Mouse (Mus musculus): ENCODE results near the gene Crym.

Crym gene

DNA sequence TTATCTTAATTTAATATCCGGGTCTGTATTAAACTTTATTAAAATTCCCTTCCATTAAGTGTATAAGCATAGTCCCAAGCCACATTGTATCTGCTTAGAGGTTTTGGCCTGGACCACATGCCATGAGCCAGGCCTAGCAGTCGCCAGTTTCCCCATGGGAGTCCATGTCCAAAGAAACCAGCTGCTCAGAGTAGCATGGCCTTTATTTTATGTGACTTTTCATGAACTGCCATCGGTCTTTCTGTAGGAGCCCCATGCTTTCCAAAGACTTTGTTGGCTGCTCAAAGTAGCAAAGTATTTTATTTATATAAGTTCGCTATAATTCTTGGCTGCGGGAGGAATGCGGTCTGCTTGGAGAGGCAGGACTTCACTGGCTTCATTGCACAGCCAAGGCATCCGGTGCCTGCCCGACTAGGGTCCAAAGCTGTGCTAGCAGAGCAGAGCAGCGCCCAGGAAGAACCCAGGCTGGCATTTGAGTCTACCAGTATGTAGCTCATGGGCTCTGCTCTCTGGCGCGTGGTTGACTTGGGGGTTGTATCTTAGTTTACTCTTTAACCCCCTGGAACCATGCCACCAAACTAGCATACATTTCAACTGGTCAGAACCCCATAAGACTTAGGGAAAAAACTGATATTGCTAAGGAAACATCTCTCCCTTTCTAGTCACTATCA, 38.2 kb downstream of the Crym start:
- no peak for DNase-seq (ENCODE audit: low read depth, low spot score)

DNA sequence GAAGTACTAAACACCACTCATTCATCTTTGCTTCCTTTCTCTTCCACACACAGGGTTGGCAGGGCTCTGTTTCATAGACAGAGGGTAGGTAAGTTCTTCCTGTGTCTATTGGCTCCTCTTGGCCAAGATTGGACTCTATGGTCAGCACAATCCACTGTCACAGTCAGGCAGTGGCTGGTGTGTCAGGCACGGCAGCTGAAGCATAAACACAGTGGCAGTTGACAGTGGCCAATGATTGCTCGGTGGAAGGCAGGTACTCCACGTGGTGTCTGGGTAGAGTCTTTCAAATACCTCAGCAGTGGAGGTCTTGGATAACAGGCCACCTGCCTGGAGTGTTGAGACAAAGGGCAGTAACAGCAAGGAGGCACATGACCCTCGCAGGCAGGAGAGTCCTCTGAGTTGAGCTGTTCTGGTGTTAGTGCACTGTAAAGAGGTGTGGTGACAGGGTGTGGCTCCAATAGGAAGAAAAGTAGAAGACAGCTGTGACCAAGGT, 43.7 kb downstream of the Crym start:
- DNase-seq (ENCODE audit: low read depth, low spot score) = no peak

DNA sequence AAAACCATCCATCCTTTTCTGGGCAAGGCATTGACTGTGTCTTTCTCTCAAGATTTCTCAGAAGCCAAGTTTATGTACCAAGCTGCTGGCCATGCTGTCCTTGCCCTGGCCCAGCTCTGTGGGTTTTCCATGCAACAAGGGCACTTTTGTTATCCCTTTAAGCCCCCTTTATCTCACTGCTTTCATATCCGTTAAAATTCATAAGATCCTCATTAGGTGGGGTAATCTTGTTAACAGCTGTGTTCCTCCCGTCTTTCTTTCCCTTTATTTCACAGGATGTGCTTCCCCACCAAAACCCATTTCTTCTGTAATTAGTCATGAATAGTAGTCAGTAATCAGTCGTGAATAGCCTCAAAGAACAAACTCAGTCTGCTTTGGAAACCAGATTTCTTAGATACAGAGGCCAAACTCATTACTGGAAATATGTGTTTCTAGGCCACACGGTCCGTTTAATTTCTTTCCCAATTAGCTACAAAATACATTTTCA, 44.3 kb downstream of the Crym start:
- DNase-seq (ENCODE audit: low read depth, low spot score) = no peak

DNA sequence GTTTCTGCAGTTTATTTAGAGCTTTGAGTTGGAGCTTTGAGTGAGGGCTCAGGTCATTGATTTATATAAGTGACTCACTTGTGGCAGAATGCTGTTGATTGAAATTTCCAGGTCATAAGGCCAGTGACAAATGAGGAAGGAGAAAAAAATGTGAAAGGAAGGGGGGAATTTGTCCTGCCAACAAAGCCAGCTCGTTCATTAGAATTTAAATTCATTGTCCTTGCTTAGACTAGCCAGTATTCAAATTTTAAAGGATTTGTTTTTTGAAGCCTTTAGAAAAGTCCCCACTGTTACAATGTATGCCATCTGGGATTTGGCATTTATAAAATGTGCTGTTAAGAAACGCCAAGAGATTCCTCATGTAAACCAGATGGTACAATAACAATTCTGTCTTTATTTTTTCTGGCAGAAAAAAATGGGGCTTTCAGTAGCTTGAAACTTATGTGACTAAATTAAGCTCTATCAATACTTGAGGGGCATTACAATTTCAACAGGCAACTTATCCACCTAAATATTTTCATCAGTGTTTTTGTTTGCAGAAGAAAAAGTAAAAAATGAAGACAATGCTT, 45.0 kb downstream of the Crym start:
- DNase-seq (ENCODE audit: low read depth, low spot score) = no peak

DNA sequence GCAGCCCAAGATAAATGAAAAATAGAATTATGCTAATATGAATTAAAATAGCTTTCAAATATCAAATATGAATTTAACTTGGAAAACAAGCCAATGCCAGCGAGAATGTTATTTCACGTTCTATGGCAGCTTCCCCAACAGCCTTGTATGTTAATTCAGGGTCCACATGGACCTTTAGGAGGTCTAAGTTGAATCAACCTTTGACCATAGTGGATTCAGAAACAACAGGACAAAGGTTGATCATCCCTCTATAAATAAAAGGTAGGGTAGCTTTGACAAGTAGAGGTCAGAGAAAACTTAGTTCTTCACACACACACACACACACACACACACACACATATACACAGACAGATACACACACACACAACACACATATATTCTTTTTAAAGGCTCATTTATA, 51.0 kb downstream of the Crym start:
- DNase-seq (ENCODE audit: low read depth, low spot score) = no peak

DNA sequence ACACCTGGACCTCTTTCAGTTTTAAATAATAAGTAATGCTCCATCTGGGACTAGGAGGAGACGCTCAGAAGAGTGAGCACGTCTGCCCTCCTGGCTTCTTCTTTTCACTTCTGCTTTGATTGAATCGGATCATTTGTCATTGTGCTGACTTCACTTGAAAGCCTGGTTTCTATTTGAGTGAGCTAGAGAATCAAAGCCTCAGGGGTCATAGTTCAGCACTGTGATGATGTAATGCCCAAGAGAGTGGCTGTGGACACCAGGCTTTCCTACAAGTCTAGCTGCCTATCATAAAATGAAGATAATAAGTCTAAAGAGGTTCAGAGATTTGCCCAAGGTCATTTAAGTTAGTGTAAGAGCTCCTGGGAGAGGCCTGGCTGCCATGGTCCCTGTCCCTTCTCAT, 51.7 kb downstream of the Crym start:
- DNase-seq (ENCODE audit: low read depth, low spot score) = no peak

DNA sequence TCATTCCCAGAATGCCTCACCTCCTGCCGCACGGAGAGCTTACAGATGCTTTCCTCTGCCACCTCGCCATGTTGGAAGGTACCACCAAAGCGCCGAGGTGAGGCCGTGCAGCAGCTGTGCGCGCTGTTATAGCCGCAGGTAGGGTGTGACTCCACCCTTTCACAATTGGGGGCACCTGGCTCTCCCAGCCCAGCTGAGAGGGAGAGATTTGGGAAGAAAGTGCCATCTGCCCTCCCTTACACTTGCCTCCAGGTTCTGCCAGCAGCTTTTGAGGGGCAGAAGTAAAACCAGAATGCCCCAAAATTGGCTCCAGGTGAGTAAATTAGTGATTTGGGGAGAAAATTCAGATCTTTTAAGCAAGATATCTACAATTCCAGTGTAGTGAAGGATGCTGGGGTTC, 56.7 kb downstream of the Crym start, which contains the start of gene Zp2:
Zp2 (minus strand) TSS at position 101 of the 400 bp plus-strand sequence.
- no peak for DNase-seq (ENCODE audit: low read depth, low spot score)

DNA sequence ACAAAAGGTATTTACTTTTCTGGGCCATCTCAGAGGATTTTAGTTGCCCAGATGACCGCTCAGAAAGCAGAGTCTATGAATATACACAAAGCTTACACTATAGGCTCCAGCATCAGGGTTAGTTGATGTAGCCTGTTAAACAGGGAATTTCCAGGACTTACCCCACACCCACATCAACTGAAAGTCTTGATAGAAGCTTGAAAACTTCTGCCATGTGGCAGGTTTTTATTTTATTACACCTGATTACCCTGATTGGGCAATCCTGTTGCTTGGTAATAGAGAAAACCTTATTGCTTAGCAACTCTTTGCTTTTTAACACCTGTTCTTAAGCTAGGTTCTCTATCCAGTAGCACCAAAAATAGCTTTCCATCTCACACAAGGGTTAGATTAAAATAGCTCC, 59.2 kb downstream of the Crym start:
- no peak for DNase-seq (ENCODE audit: low read depth, low spot score)
